Mouse (Mus musculus) E14TG2a.4 (cell line): ENCODE measurements around the gene Efhd2.

ENCODE experiments used
- CTCF ChIP-seq: conservative IDR thresholded peaks from 2 replicates; pipeline ENCODE4 v1.5.1; 2014; ENCODE audit warnings: low read length
- NANOG ChIP-seq: IDR thresholded peaks from 2 replicates; pipeline ENCODE4 v1.6.1; 2014; ENCODE audit warnings: borderline replicate concordance, low read length, mixed read lengths

DNA sequence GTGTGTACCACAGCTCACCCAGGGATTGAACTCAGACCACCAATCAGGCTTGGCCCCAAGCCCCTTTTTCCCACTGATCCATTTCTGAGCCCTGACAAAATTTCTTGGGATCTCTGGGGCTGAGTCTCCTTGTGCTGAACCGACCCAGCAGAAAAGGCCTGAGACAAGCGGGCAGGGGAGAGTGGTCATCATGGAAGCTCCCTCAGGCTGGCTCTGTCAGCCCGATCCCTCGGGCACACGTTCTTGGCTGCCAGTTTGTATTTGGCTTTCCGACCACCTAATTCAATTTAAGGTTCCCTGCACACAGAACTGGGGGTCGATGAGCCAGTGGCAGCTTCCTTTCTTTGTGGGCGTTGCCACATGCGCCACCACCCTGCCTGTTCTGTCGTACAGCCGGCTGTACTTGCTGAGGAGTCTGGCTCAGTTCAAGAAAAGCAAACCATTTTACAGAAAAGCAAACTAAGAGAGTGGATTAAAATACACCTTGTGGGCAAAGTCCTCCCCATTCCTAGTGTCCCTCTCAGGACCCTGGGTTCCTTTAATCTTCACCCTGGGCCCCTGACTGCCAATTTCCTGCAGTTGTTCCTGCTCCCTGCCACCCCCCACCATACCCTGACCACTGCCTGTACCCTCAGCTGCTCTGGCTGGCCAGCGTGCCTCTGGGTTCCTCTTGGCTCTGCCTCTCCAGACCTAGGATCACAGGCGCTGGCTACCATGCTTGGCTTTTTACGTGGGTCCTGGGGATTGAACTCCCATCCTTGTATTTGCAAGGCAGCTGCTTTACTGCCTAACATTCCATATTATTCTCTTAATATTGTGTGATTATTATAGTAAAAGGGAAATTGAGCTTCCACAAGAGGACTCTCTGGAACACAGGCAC is 57.7 kb downstream of the Efhd2 start:
- TF ChIP-seq CTCF (no peak), NANOG (no peak)
